Mouse (Mus musculus) MEL (cell line): ENCODE data around the gene Nfix. TPM values are rescaled to one million over a fixed set of nuclear protein-coding genes. Genes with fewer than 3 reads are reported as not detected.

Source experiments
- DNase-seq: peaks from one replicate; pipeline ENCODE4 v3.0.0; 2011; ENCODE audit warnings: low read depth, low spot score
- H3K27ac ChIP-seq: 2 replicates; pipeline ENCODE4 v1.5.1; 2012; ENCODE audit warnings: low read depth, mild to moderate bottlenecking, control low read depth, low read length, moderate library complexity; ENCODE audit not compliant: control insufficient read depth
- H3K27me3 ChIP-seq, 2 experiments: fragments of 150-350 bp in 1 of 2; sonication (generic) in 1 of 2; 2 replicates each; pipeline ENCODE4 v1.6.1; 2012; ENCODE audit warnings: low read length in 2 of 2, mild to moderate bottlenecking in 2 of 2, improper control_type of control experiment in 1 of 2, moderate library complexity in 1 of 2; ENCODE audit not compliant: insufficient read depth in 2 of 2, control insufficient read depth in 1 of 2
- H3K36me3 ChIP-seq, 2 experiments: 2 replicates each; pipeline ENCODE4 v1.6.1; 2012 to 2014; ENCODE audit warnings: low read length in 2 of 2, improper control_type of control experiment in 1 of 2, inconsistent platforms in 1 of 2, mild to moderate bottlenecking in 1 of 2; ENCODE audit not compliant: insufficient read depth in 2 of 2, control insufficient read depth in 1 of 2
- H3K4me1 ChIP-seq, 2 experiments: fragments of 150-350 bp in 1 of 2; sonication (generic) in 1 of 2; 2 replicates each; pipeline ENCODE4 v1.6.1; 2012; ENCODE audit warnings: low read length in 2 of 2, improper control_type of control experiment in 1 of 2, mild to moderate bottlenecking in 1 of 2; ENCODE audit not compliant: insufficient read depth in 2 of 2, control insufficient read depth in 1 of 2
- H3K4me3 ChIP-seq, 2 experiments: fragments of 150-350 bp in 1 of 2; sonication (generic) in 1 of 2; 2 replicates each; pipeline ENCODE4 v1.5.1; 2012; ENCODE audit warnings: low read depth in 2 of 2, low read length in 2 of 2, mild to moderate bottlenecking in 2 of 2, moderate library complexity in 2 of 2, control low read depth in 1 of 2, improper control_type of control experiment in 1 of 2; ENCODE audit not compliant: control insufficient read depth in 1 of 2, insufficient read depth in 1 of 2
- H3K79me2 ChIP-seq: 2 replicates; pipeline ENCODE4 v1.6.1; 2012; ENCODE audit warnings: mild to moderate bottlenecking, low read length, moderate library complexity; ENCODE audit not compliant: control insufficient read depth, poor library complexity, insufficient read depth
- H3K9ac ChIP-seq: 2 replicates; pipeline ENCODE4 v1.6.1; 2012; ENCODE audit warnings: low read depth, mild to moderate bottlenecking, control low read depth, low read length, moderate library complexity; ENCODE audit not compliant: control insufficient read depth, poor library complexity, severe bottlenecking
- H3K9me3 ChIP-seq: fragments of 150-350 bp; sonication (generic); replicated peaks from 2 replicates; pipeline ENCODE4 v1.6.1; 2012; ENCODE audit warnings: mild to moderate bottlenecking, low read length, improper control_type of control experiment, moderate library complexity; ENCODE audit not compliant: insufficient read depth
- CTCF ChIP-seq, 3 experiments: IDR thresholded peaks in 2 of 3; conservative IDR thresholded peaks in 1 of 3; 2 replicates each; pipeline ENCODE4 v1.5.1; 2011 to 2012; ENCODE audit warnings: low read length in 3 of 3, low read depth in 2 of 3, mild to moderate bottlenecking in 2 of 3, improper control_type of control experiment in 1 of 3, inconsistent platforms in 1 of 3, mixed read lengths in 1 of 3, moderate library complexity in 1 of 3; ENCODE audit not compliant: control insufficient read depth in 1 of 3, insufficient read depth in 1 of 3, poor library complexity in 1 of 3, severe bottlenecking in 1 of 3
- ELF1 ChIP-seq: IDR thresholded peaks from 2 replicates; pipeline ENCODE4 v1.6.1; 2014; ENCODE audit warnings: low read depth, mild to moderate bottlenecking, inconsistent platforms, low read length, improper control_type of control experiment, moderate library complexity
- ETS1 ChIP-seq: IDR thresholded peaks from 2 replicates; pipeline ENCODE4 v1.6.1; 2012; ENCODE audit warnings: low read depth, mild to moderate bottlenecking, inconsistent platforms, low read length, improper control_type of control experiment, moderate library complexity
- GABPA ChIP-seq: IDR thresholded peaks from 2 replicates; pipeline ENCODE4 v1.6.1; 2012; ENCODE audit warnings: low read depth, mild to moderate bottlenecking, inconsistent platforms, low read length, improper control_type of control experiment, moderate library complexity
- GATA1 ChIP-seq: IDR thresholded peaks from 2 replicates; pipeline ENCODE4 v1.6.1; 2011; ENCODE audit warnings: low read depth, low read length, improper control_type of control experiment
- HCFC1 ChIP-seq: IDR thresholded peaks from 2 replicates; pipeline ENCODE4 v1.6.1; 2012; ENCODE audit warnings: low read depth, mild to moderate bottlenecking, inconsistent platforms, low read length, improper control_type of control experiment, moderate library complexity
- MEF2A ChIP-seq: IDR thresholded peaks from 2 replicates; pipeline ENCODE4 v1.6.1; 2014; ENCODE audit warnings: low read depth, mild to moderate bottlenecking, inconsistent platforms, low read length, improper control_type of control experiment; ENCODE audit not compliant: poor library complexity, insufficient replicate concordance, severe bottlenecking; ENCODE audit errors: extremely low read depth
- MYC ChIP-seq: IDR thresholded peaks from 2 replicates; pipeline ENCODE4 v1.6.1; 2011; ENCODE audit warnings: low read depth, mild to moderate bottlenecking, low read length, improper control_type of control experiment, moderate library complexity
- POLR2A ChIP-seq, 2 experiments: IDR thresholded peaks; 2 replicates each; pipeline ENCODE4 v1.6.1; 2011 to 2012; ENCODE audit warnings: low read length in 2 of 2, mild to moderate bottlenecking in 2 of 2, control low read depth in 1 of 2, improper control_type of control experiment in 1 of 2, low read depth in 1 of 2, moderate library complexity in 1 of 2; ENCODE audit not compliant: control insufficient read depth in 1 of 2, insufficient read depth in 1 of 2, poor library complexity in 1 of 2
- POLR2AphosphoS2 ChIP-seq: IDR thresholded peaks from 2 replicates; pipeline ENCODE4 v1.6.1; 2011; ENCODE audit warnings: low read length, improper control_type of control experiment
- RAD21 ChIP-seq: IDR thresholded peaks from 2 replicates; pipeline ENCODE4 v1.6.1; 2011; ENCODE audit warnings: mild to moderate bottlenecking, low read depth, low read length, improper control_type of control experiment
- RCOR1 ChIP-seq: IDR thresholded peaks from 2 replicates; pipeline ENCODE4 v1.6.1; 2012; ENCODE audit warnings: low read depth, mild to moderate bottlenecking, inconsistent platforms, low read length, improper control_type of control experiment
- SIN3A ChIP-seq: IDR thresholded peaks from 2 replicates; pipeline ENCODE4 v1.6.1; 2012; ENCODE audit warnings: low read length, improper control_type of control experiment, inconsistent platforms
- TAL1 ChIP-seq: IDR thresholded peaks from 2 replicates; pipeline ENCODE4 v1.6.1; 2012; ENCODE audit warnings: mild to moderate bottlenecking, inconsistent platforms, low read length, moderate library complexity, mixed read lengths
- TBP ChIP-seq: IDR thresholded peaks from 2 replicates; pipeline ENCODE4 v1.8.0; 2011; ENCODE audit warnings: low read depth, low read length, improper control_type of control experiment
- UBTF ChIP-seq: IDR thresholded peaks from 2 replicates; pipeline ENCODE4 v1.6.1; 2012; ENCODE audit warnings: low read depth, mild to moderate bottlenecking, inconsistent platforms, low read length, improper control_type of control experiment, moderate library complexity, borderline replicate concordance; ENCODE audit not compliant: insufficient read depth
- USF1 ChIP-seq: IDR thresholded peaks from 2 replicates; pipeline ENCODE4 v1.6.1; 2014; ENCODE audit warnings: low read depth, mild to moderate bottlenecking, inconsistent platforms, low read length, improper control_type of control experiment, moderate library complexity
- ZC3H11A ChIP-seq: IDR thresholded peaks from 2 replicates; pipeline ENCODE4 v1.6.1; 2012; ENCODE audit warnings: low read depth, mild to moderate bottlenecking, inconsistent platforms, low read length, improper control_type of control experiment
- ZNF384 ChIP-seq: IDR thresholded peaks from 2 replicates; pipeline ENCODE4 v1.6.1; 2012; ENCODE audit warnings: low read depth, mild to moderate bottlenecking, inconsistent platforms, low read length, improper control_type of control experiment
- polyA plus RNA-seq, 2 experiments: library from polyadenylated mRNA; stranded (reverse) in 1 of 2; unstranded in 1 of 2; fragments of >175 nt in 1 of 2; fragments of >200 nt in 1 of 2; gene quantifications; 2 replicates each; pipeline versions ENCODE4 v1.2.1 to v1.2.4; 2012; ENCODE audit warnings: low replicate concordance in 2 of 2, low read depth in 1 of 2; ENCODE audit not compliant: insufficient read length in 2 of 2, insufficient read depth in 1 of 2, missing spikeins in 1 of 2
- total RNA-seq: library from RNA; depleted of rRNA; stranded (reverse); fragments of 300-350 nt; gene quantifications from 2 replicates; pipeline ENCODE4 v1.2.3, GENCODE M21; 2012

Gene Nfix
- total and polyA plus RNA-seq, 3 experiments = 14.4 to 29.1 TPM; not detected in 1

DNA sequence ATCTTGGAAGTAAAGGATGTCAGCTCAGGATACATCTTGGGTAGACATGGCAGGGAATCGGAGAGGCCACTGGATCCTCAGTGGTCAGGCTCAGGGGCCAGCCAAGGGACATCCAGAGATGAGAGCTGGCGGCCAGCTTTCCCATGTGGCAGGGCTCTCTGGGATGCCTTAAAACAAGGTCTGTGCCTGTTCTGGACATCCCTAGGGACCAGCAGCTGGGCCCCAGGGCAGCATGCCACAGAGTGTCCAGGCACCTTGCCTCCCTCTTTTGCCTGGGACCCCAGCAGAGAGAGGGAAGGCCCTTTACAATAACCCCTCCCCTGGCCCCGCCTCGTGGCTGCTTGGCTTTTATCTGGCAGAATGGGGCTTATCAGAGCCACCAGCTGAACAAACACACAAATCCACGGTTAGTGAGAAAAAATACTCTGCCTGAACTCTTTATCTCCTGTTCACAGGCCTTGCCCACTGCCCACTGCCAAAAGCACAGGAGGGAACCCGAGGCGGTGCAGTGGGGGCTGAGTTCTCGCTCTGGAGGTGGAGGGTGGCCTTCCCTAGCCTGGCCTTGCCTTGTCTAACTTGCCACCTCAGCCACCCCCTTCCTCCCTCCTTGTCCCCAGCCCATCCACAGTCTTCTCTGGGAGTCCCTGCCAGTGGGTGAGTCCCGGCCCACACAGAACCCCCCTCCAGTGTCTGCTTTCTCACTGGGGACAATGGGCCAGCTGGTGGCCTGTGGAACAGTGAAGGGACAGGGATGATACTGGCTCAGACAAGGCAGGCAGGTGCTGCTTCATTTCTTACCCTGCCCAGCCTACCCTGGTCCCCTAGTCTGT lies 69.4 kb downstream of the Nfix start (continued):
- TF ChIP-seq MYC (peak; percentile 91), GATA1 (peak; percentile 100), ZNF384 (peak; percentile 93), TBP (peak; percentile 46; the same call in 1 of the 2 replicates), TAL1 (peak; percentile 100), POLR2AphosphoS2 (peak; percentile 53; the same call in 1 of the 2 replicates), RAD21 (no peak), SIN3A (peak; percentile 98), GABPA (no peak), ELF1 (no peak; the same call in 1 of the 2 replicates), RCOR1 (peak; percentile 91), HCFC1 (peak; percentile 70), POLR2A (IDR thresholded peaks at IDR 0.05; ENCODE audit: control insufficient read depth in 1 of 2, insufficient read depth in 1 of 2, low read depth in 1 of 2, low read length in 2 of 2, poor library complexity in 1 of 2) (peak in 1 of 2 experiments; percentile 42; a peak in 1 of 4 replicates), ETS1 (peak; percentile 100)

DNA sequence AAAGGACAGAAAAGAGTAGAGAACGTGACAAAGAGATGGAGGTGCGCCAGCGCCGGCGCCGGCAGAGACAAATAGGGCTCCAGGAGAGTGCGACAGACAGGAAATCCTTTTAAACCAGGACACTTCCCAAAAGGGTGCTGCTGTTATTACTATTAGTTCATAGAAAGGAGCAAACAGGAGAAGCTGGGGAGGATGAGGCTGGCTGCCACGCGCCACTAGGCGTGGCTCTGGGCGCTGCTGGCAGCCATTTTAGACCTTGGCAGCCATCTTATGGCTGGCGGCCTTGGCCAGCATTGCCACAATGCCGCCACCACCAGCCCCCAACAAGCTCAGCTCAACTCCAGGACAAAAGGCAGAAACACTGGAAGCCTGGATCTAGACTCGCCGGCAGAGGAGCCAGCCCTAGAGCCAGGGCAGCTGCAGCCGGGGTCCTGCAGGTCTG lies 70.2 kb downstream of the Nfix start:
- H3K4me1 ChIP-seq = peaks cover 29 to 58% of the 10 kb centered on the region in 2 experiments
- peaks cover 0 to 41% of the 10 kb centered on the region in 2 experiments; a peak in 2 of 4 replicates for H3K36me3 ChIP-seq
- TF ChIP-seq RAD21 = no peak
- no peak for TF ChIP-seq UBTF
- TF ChIP-seq CTCF (IDR thresholded peaks at IDR 0.05 in 2 of 3, conservative IDR thresholded peaks at IDR 0.05 in 1 of 3; ENCODE audit: control insufficient read depth in 1 of 3, insufficient read depth in 1 of 3, low read depth in 2 of 3, low read length in 3 of 3, poor library complexity in 1 of 3, severe bottlenecking in 1 of 3) = no peak
- TF ChIP-seq POLR2AphosphoS2 = no peak
- TF ChIP-seq MEF2A = no peak
- TF ChIP-seq ZC3H11A = peak; percentile 51; the same call in 1 of the 2 replicates
- no peak for TF ChIP-seq USF1
- TF ChIP-seq, all 39 proteins: peak for 1
- Histone ChIP-seq H3K79me2 (peaks cover 3% of the 10 kb centered on the region; the same call in 1 of the 2 replicates), H3K9ac (peak overlapping the region; percentile 31; the same call in 1 of the 2 replicates), H3K9me3 (no peaks in the 10 kb centered on the region), H3K27me3 (no peaks in the 10 kb centered on the region), H3K4me3 (no peak overlapping the region), H3K27ac (peak overlapping the region; percentile 62)
- DNase-seq = peak; percentile 43
